Mouse (Mus musculus) gastrocnemius, postnatal 36 days (tissue): ENCODE data around the gene Lnx2. TPM values are rescaled to one million over a fixed set of nuclear protein-coding genes. Genes with fewer than 3 reads are reported as not detected.

Source experiments
- DNase-seq, 2 experiments: peaks; one replicate each; pipeline ENCODE4 v3.0.0; 2022
- intact Hi-C: fragments of 180-260 bp; cut with DNase I; formaldehyde crosslinking; loops from one replicate; pipeline ENCODE4 v1.15.1; 2025
- total RNA-seq, 2 experiments: library from RNA; stranded (reverse); gene quantifications; 2 replicates each; pipeline ENCODE4 v1.2.3; 2021

Lnx2 gene
- total RNA-seq, 2 experiments from 2014 or later = 2.1 to 2.4 TPM

GRCm38 (mm10) chr5:146981376-146981775, 95.0 kb downstream of the Lnx2 start:
- DNase-seq = no peak
- intact Hi-C loops = loop anchor here (5.0 kb wide), 2 partner anchors 91 to 336 kb away; no protein-coding TSS in a partner anchor

GRCm38 (mm10) chr5:146974781-146975123, 101.6 kb downstream of the Lnx2 start:
- DNase-seq = no peak
- intact Hi-C loops = no loop called here

GRCm38 (mm10) chr5:146973858-146974780, 102.3 kb downstream of the Lnx2 start:
- intact Hi-C loops = no loop called here
- DNase-seq = no peak

GRCm38 (mm10) chr5:146973353-146973752, 103.0 kb downstream of the Lnx2 start:
- DNase-seq = no peak
- intact Hi-C loops = no loop called here

- no peak for DNase-seq
- intact Hi-C loops = no loop called here
Observed at GRCm38 (mm10) chr5:146971776-146972561, 104.4 kb downstream of the Lnx2 start.

- intact Hi-C loops = no loop called here
- DNase-seq = no peak
Observed at GRCm38 (mm10) chr5:146968695-146969393, 107.5 kb downstream of the Lnx2 start.

Other genes starting within 250 kb of the Lnx2 start
- gene Rpl21, start 243.7 kb downstream of the Lnx2 start, total RNA-seq = 100 to 1,000 TPM; 104 to 128 TPM
- 1 to 10 TPM; 1.4 to 1.5 TPM for gene Rasl11a, start 231.5 kb downstream of the Lnx2 start, total RNA-seq
- gene Gtf3a, start 127.9 kb downstream of the Lnx2 start, total RNA-seq = 10 to 100 TPM; 24.6 to 26.5 TPM
- 10 to 100 TPM; 17.6 to 20.6 TPM for gene Mtif3, start 112.8 kb downstream of the Lnx2 start, total RNA-seq
- gene Polr1d, start 464 bp upstream of the Lnx2 start, total RNA-seq = 10 to 100 TPM; 77.8 to 91.3 TPM
- gene Gsx1, start 112.1 kb upstream of the Lnx2 start, total RNA-seq = not detected
- not detected for gene Pdx1, start 193.4 kb upstream of the Lnx2 start, total RNA-seq
- not detected for gene Cdx2, start 230.7 kb upstream of the Lnx2 start, total RNA-seq
- not detected for gene Urad, start 245.9 kb upstream of the Lnx2 start, total RNA-seq